Mouse (Mus musculus) small intestine, adult 2 months (tissue): ENCODE results near the gene Pttg1ip.

Experiments used
- CTCF ChIP-seq: fragments of 200-500 bp; IDR thresholded peaks from 2 replicates; pipeline ENCODE4 v1.5.1; 2012; ENCODE audit warnings: low read depth, mild to moderate bottlenecking, control low read depth, inconsistent platforms, low read length, moderate library complexity, mixed read lengths; ENCODE audit not compliant: insufficient replicate concordance, insufficient read length; ENCODE audit errors: extremely low read depth
- POLR2A ChIP-seq: fragments of 200-500 bp; IDR thresholded peaks from 2 replicates; pipeline ENCODE4 v1.6.1; 2012; ENCODE audit warnings: low read depth, mild to moderate bottlenecking, control low read depth, inconsistent platforms, low read length, moderate library complexity

DNA sequence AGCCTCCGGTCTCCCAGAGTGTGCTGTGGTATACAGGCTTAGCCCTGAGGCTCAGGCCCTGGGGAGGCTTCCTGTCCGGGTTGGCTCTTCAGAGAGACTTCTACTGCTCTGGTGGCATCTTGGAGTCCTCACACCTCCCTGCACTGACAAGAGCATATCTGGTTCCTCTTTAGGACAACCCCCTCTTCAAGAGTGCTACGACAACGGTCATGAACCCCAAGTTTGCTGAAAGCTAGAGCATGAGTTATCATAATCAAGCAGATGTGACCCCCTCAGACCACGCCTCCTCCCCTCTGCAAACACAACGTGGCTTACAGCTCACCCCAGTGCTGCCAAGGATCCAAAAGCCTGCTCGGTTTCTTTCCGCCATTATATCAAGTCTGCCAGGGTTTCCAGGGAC, 16.5 kb upstream of the Pttg1ip start:
- TF ChIP-seq POLR2A (no peak), CTCF (no peak)
